Mouse (Mus musculus) kidney, embryonic 14.5 days (tissue): ENCODE measurements around the gene Rasgrp4. TPM values are rescaled to one million over a fixed set of nuclear protein-coding genes. Genes with fewer than 3 reads are reported as not detected.
"Not testable (repeated sequence)": the region's sequence is repeated elsewhere in the genome, so short reads cannot be mapped to it uniquely, and the experiment has no call there.

ENCODE experiments used
- ATAC-seq: fragments of 200-750 bp; cut with Nextera tagmentation; 2 replicates; pipeline ENCODE4 v1.8.0; 2017; ENCODE audit warnings: moderate number of reproducible peaks, mild to moderate bottlenecking, moderate TSS enrichment, moderate library complexity; ENCODE audit not compliant: low FRiP score, low TSS enrichment
- H3K27ac ChIP-seq: fragments of 300-500 bp; sonication (generic); 2 replicates; pipeline ENCODE4 v1.5.1; 2014; ENCODE audit warnings: low read depth, mild to moderate bottlenecking, low read length, moderate library complexity, mixed read lengths
- H3K27me3 ChIP-seq: fragments of 300-500 bp; sonication (generic); 2 replicates; pipeline ENCODE4 v1.6.1; 2014; ENCODE audit warnings: mild to moderate bottlenecking, low read length; ENCODE audit not compliant: control insufficient read depth, insufficient read depth
- H3K36me3 ChIP-seq: fragments of 300-500 bp; sonication (generic); 2 replicates; pipeline ENCODE4 v1.6.1; 2014; ENCODE audit warnings: low read length, mixed read lengths; ENCODE audit not compliant: control insufficient read depth, insufficient read depth
- H3K4me1 ChIP-seq: fragments of 300-500 bp; sonication (generic); 2 replicates; pipeline ENCODE4 v1.6.1; 2014; ENCODE audit warnings: low read length, mixed read lengths; ENCODE audit not compliant: control insufficient read depth, insufficient read depth
- H3K4me2 ChIP-seq: fragments of 300-500 bp; sonication (generic); replicated peaks from 2 replicates; pipeline ENCODE4 v1.6.1; 2014; ENCODE audit warnings: low read depth, mild to moderate bottlenecking, low read length
- H3K4me3 ChIP-seq: fragments of 300-500 bp; sonication (generic); 2 replicates; pipeline ENCODE4 v1.5.1; 2014; ENCODE audit warnings: mild to moderate bottlenecking, low read length
- H3K9ac ChIP-seq: fragments of 300-500 bp; sonication (generic); 2 replicates; pipeline ENCODE4 v1.6.1; 2014; ENCODE audit warnings: low read depth, mild to moderate bottlenecking, low read length, moderate library complexity
- H3K9me3 ChIP-seq: fragments of 300-500 bp; sonication (generic); 2 replicates; pipeline ENCODE4 v1.6.1; 2016; ENCODE audit warnings: low read length; ENCODE audit not compliant: control insufficient read depth
- WGBS: fragments of 180-500 bp; shearing (Covaris S2); extraction: QIAGEN DNeasy Blood & Tissue Kit; methylation state at CpG from one replicate; pipeline ENCODE4 v1.1.7; 2014; 5-methylcytosine and 5-hydroxymethylcytosine counted together
- polyA plus RNA-seq: library from polyadenylated mRNA; unstranded; fragments of >200 nt; fragmentation: Nextera tagmentation; extraction: Ambion mirVana; gene quantifications from 2 replicates; pipeline ENCODE4 v1.2.1, GENCODE M21; 2014

The Rasgrp4 gene
- polyA plus RNA-seq, 1 experiment from 2014 or later, result 0.68 TPM

DNA sequence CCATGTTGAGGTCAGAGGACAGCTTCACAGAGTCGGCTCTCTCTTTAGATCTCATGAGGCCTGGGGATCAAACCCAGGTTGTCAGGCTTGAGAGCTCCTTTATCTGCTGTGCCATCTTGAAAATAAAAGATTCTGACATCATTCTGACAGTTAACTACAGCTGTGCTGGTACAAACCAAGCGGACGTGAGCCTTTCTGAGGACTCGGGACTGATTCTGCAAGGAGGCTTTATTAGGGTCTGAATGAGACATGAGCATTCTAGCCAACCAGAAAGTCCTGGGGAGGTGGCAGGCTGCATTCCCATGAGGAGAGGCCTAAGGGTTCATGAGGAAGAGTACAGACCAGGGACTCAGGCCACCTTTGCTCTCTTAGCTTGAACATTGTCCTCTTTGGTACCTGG, 46.7 kb downstream of the Rasgrp4 start:
- not testable (repeated sequence) for H3K4me1 ChIP-seq, H3K9ac ChIP-seq, H3K9me3 ChIP-seq, H3K27ac ChIP-seq, H3K27me3 ChIP-seq, ATAC-seq, H3K4me2 ChIP-seq, H3K36me3 ChIP-seq, H3K4me3 ChIP-seq
- 90% methylated on average over 4 of the region's 4 CpGs for WGBS

DNA sequence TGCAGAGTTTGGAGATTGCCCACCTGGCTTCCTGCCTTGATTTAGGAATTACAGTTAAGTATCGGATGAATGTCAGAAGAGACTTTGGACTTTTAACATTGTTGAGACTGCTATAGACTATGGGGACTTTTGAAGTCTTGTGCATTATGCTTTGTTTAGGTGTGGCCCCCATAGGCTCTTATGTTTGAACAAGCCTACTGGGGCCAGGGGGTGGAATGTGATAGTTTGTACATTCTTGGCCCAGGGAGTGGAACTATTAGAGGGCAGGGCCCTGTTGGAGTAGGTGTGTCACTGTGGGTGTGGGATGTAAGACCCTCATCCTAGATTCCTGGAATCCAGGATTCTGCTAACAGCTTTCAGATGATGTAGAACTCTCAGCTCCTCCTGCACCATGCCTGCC, 59.6 kb downstream of the Rasgrp4 start:
- H3K9ac ChIP-seq, ATAC-seq, H3K9me3 ChIP-seq, H3K4me2 ChIP-seq, H3K36me3 ChIP-seq, H3K27ac ChIP-seq, H3K4me1 ChIP-seq, H3K27me3 ChIP-seq, H3K4me3 ChIP-seq: not testable (repeated sequence)
- WGBS, result 93% methylated on average over 1 of the region's 1 CpGs

DNA sequence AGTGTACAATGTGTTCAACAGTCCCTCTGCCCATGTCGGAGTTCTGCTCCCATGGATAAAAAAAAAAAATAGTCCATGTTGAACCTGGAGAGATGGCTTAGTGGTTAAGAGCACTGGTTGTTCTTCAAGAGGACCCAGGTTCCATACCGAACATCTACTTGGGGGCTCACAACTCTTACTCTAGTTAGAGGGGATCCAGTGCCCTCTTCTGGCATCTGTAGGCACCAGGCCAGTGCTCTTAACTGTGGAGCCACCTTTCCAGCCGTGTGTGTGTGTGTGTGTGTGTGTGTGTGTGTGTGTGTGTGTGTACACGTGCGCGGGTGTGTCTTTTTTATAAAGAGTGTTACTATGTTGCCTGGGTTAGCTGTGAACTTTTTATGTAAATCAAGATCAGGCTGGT, 67.9 kb downstream of the Rasgrp4 start:
- H3K9me3 ChIP-seq, result no peaks in the 10 kb centered on the region
- whole genome bisulfite sequencing, result 88% methylated on average over 6 of the region's 6 CpGs
- H3K27me3 ChIP-seq, result no peaks in the 10 kb centered on the region
- ATAC-seq, result no peak
- H3K36me3 ChIP-seq, result no peaks in the 10 kb centered on the region
- H3K9ac ChIP-seq, result no peak overlapping the region
- H3K27ac ChIP-seq, result no peak overlapping the region
- no peak overlapping the region for H3K4me2 ChIP-seq
- no peak overlapping the region for H3K4me3 ChIP-seq
- no peaks in the 10 kb centered on the region for H3K4me1 ChIP-seq

Other genes starting within 250 kb of the Rasgrp4 start
- 176 and 239 TPM in 2 replicates for gene Actn4, start 172.5 kb upstream of the Rasgrp4 start, polyA plus RNA-seq
- gene Eif3k, start 153.0 kb upstream of the Rasgrp4 start, polyA plus RNA-seq, result 458 and 497 TPM in 2 replicates
- gene Map4k1, start 152.8 kb upstream of the Rasgrp4 start, polyA plus RNA-seq, result 9.8 and 12.6 TPM in 2 replicates
- gene Ryr1, start 9.7 kb upstream of the Rasgrp4 start, polyA plus RNA-seq, result 1.1 TPM in 2 replicates
- 12.2 and 13.9 TPM in 2 replicates for gene Fam98c, start 21.4 kb downstream of the Rasgrp4 start, polyA plus RNA-seq
- 0.47 and 0.91 TPM in 2 replicates for gene Ggn, start 35.4 kb downstream of the Rasgrp4 start, polyA plus RNA-seq
- gene Spred3, start 35.6 kb downstream of the Rasgrp4 start, polyA plus RNA-seq, result 6.0 and 6.4 TPM in 2 replicates
- gene Psmd8, start 45.9 kb downstream of the Rasgrp4 start, polyA plus RNA-seq, result 281 and 283 TPM in 2 replicates
- 0.61 and 0.97 TPM in 2 replicates for gene Catsperg1, start 79.2 kb downstream of the Rasgrp4 start, polyA plus RNA-seq
- gene Kcnk6, start 97.7 kb downstream of the Rasgrp4 start, polyA plus RNA-seq, result 0.62 and 1.0 TPM in 2 replicates
- gene Yif1b, start 103.5 kb downstream of the Rasgrp4 start, polyA plus RNA-seq, result 120 and 132 TPM in 2 replicates
- 5.2 and 8.3 TPM in 2 replicates for gene 2200002D01Rik, start 113.6 kb downstream of the Rasgrp4 start, polyA plus RNA-seq
- 198 and 239 TPM in 2 replicates for gene Spint2, start 147.1 kb downstream of the Rasgrp4 start, polyA plus RNA-seq
- gene Ppp1r14a, start 154.5 kb downstream of the Rasgrp4 start, polyA plus RNA-seq, result 19.3 and 27.7 TPM in 2 replicates
- 4.5 and 5.5 TPM in 2 replicates for gene Dpf1, start 169.1 kb downstream of the Rasgrp4 start, polyA plus RNA-seq